Mouse (Mus musculus) neural tube, embryonic 13.5 days (tissue): ENCODE data around the gene Pwwp2a. TPM values are rescaled to one million over a fixed set of nuclear protein-coding genes. Genes with fewer than 3 reads are reported as not detected.
A peak's percentile ranks its signal among the peaks of the same experiment; 100 is the strongest.

ENCODE experiments used
- ATAC-seq: fragments of 200-750 bp; cut with Nextera tagmentation; 2 replicates; pipeline ENCODE4 v1.8.0; 2017; ENCODE audit warnings: low read depth, mild to moderate bottlenecking, moderate TSS enrichment, moderate library complexity
- H3K27ac ChIP-seq: fragments of 300-500 bp; sonication (generic); replicated peaks from 2 replicates; pipeline ENCODE4 v1.5.1; 2015; ENCODE audit warnings: moderate library complexity, mild to moderate bottlenecking, inconsistent platforms
- H3K27me3 ChIP-seq: fragments of 300-500 bp; sonication (generic); 2 replicates; pipeline ENCODE4 v1.6.1; 2015; ENCODE audit warnings: mild to moderate bottlenecking, inconsistent platforms
- H3K36me3 ChIP-seq: fragments of 300-500 bp; sonication (generic); 2 replicates; pipeline ENCODE4 v1.6.1; 2015; ENCODE audit warnings: mild to moderate bottlenecking, inconsistent platforms
- H3K4me1 ChIP-seq: fragments of 300-500 bp; sonication (generic); replicated peaks from 2 replicates; pipeline ENCODE4 v1.6.1; 2015; ENCODE audit warnings: inconsistent platforms
- H3K4me2 ChIP-seq: fragments of 300-500 bp; sonication (generic); 2 replicates; pipeline ENCODE4 v1.6.1; 2015; ENCODE audit warnings: inconsistent platforms, mild to moderate bottlenecking, moderate library complexity
- H3K4me3 ChIP-seq: fragments of 300-500 bp; sonication (generic); 2 replicates; pipeline ENCODE4 v1.5.1; 2015; ENCODE audit warnings: mild to moderate bottlenecking, inconsistent platforms
- H3K9ac ChIP-seq: fragments of 300-500 bp; sonication (generic); 2 replicates; pipeline ENCODE4 v1.6.1; 2015; ENCODE audit warnings: moderate library complexity, mild to moderate bottlenecking, inconsistent platforms
- H3K9me3 ChIP-seq: fragments of 300-500 bp; sonication (generic); 2 replicates; pipeline ENCODE4 v1.6.1; 2016; ENCODE audit warnings: inconsistent platforms
- WGBS: fragments of 180-500 bp; shearing (Covaris S2); methylation state at CpG from one replicate; pipeline ENCODE4 v1.1.7; 2015; 5-methylcytosine and 5-hydroxymethylcytosine counted together
- polyA plus RNA-seq: library from polyadenylated mRNA; unstranded; fragments of >200 nt; fragmentation: Nextera tagmentation; extraction: Ambion mirVana; gene quantifications from 2 replicates; pipeline ENCODE4 v1.2.1, GENCODE M21; 2015

Pwwp2a gene
- polyA plus RNA-seq, 1 experiment from 2014 or later = 35.1 TPM

DNA sequence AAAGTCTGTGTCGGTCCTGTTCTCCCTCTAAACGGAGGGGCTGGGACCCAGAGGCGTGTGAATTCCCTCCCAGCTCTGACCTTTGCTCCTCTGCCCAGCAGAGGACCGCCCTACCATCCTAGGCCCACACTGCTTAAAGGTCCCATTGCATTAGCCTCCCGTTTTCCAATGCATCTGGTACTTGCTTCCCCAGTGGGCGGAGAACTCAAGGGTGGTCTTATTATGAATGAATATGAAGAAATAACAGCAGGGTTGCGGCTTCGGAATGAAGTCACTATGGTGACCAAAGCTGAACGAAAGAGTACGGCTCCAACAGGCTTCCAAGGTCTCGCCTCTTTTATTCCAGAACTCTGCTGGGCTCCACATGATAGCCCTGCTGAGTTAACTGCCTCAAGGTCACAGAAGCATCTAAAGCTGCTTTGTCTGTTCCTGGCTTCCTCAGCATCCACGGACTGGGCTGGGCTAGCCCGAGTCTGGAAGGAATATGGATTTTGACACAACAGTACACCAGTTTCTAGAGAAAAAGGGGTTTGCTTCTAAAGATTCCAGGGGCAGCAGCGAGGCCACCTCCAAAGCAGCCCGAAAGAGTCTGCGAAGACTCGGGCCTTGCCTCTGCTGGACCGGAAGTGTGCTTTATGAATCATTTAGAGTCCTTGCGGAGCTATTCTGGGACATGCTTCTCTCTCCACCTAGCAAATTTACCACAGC, 14.6 kb upstream of the Pwwp2a start:
- Histone ChIP-seq H3K4me2 (no peak overlapping the region), H3K9ac (no peak overlapping the region), H3K4me3 (no peak overlapping the region), H3K9me3 (no peaks in the 10 kb centered on the region), H3K27me3 (no peaks in the 10 kb centered on the region), H3K27ac (peak overlapping the region; percentile 2; the same call in 1 of the 2 replicates), H3K36me3 (no peaks in the 10 kb centered on the region), H3K4me1 (peaks cover 13% of the 10 kb centered on the region)
- WGBS = 45% methylated on average over 19 of the region's 19 CpGs
- ATAC-seq = peak; percentile 36; the same call in 1 of the 2 replicates

DNA sequence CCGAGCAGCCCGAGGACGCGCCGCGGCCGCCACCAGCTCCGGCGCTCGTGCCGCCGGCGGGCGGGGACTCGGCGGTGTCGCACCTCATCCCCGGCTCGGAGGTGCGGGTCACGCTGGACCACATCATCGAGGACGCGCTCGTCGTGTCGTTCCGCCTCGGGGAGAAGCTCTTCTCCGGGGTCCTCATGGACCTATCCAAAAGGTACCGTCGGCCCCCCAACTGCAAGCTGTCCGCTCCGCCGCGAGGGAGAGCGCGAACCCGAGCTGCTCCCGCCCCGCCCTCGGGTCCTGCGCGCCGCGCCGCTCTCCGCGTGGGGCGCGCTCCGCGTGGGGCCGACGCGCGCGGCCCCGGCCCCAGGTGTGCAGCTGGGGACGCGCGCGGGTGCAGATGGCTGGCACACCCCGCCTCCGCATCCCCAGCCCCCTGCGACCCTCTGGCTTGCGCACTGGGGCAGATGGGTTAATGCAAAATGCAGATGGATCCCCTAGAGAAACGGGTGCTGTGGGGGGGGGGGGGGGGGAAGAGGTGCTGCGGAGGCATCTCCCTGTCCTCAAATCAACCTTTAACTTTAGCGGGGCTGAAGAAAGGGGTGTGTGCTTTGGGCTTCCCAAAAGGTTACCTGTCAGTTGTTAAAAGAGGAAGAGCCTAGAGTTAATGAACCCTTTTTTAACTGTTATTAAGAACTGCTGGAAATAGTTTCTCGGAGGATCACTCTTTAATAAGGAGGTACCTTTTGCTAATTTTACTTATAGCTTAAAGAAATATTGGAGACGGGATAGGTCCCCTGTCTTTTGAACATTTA, 818 bp downstream of the Pwwp2a start:
- Histone ChIP-seq H3K27ac (peak overlapping the region; percentile 98), H3K9me3 (no peaks in the 10 kb centered on the region), H3K36me3 (peaks cover 12% of the 10 kb centered on the region), H3K4me3 (peak overlapping the region; percentile 90), H3K4me1 (peaks cover 42% of the 10 kb centered on the region), H3K4me2 (peak overlapping the region; percentile 71), H3K27me3 (no peaks in the 10 kb centered on the region), H3K9ac (peak overlapping the region; percentile 98)
- ATAC-seq = peak; percentile 66
- 1% methylated on average over 57 of the region's 72 CpGs for WGBS

DNA sequence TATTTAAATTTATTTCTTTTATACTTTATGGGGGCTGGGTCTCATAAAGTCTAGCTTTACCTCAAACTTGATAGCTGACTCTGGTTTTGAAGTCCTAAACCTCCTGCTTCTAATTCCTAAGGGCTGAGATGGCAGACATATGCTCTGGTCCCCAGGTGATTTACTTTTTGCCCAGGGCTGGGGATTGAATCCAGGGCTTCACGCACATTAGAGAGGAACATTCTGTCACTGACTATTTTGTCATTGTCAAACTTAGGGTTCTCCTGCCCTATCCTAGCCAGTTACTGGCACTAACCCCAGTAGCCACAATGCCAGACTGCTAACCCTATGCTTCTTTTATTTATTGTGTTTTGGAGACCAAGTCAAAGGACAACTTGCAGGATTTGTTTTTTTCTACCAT, 7.1 kb downstream of the Pwwp2a start:
- Histone ChIP-seq H3K4me3 (no peak overlapping the region), H3K36me3 (peaks cover 66% of the 10 kb centered on the region), H3K9me3 (no peaks in the 10 kb centered on the region), H3K27me3 (no peaks in the 10 kb centered on the region), H3K4me1 (peaks cover 22% of the 10 kb centered on the region), H3K4me2 (no peak overlapping the region), H3K27ac (no peak overlapping the region), H3K9ac (no peak overlapping the region)
- 70% methylated on average over 1 of the region's 1 CpGs for WGBS
- no peak for ATAC-seq

DNA sequence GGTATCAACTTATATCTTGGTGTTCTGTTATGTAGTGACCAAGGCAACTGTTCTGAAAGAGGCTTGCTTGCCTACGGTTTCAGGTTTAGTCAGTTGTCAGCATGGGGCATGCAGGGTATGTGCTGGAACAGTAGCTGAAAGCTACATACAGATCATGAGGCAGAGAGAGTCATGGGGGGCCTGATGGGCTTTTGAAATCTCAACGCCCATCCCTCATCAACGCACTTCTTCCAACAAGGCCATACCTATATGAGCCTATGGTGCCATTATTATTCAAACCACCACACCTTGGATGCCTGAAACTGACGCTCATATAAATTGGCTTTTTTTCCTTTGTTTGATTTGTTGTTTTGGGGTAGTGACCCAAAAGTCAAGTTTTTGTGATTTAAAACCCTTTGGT, 14.8 kb downstream of the Pwwp2a start:
- Histone ChIP-seq H3K9me3 (no peaks in the 10 kb centered on the region), H3K27ac (no peak overlapping the region), H3K9ac (no peak overlapping the region), H3K4me1 (0 out of 2 replicates have a peak, but pooled peaks cover 5% of the 10 kb centered on the region), H3K4me2 (no peak overlapping the region), H3K27me3 (no peaks in the 10 kb centered on the region), H3K36me3 (peaks cover 52% of the 10 kb centered on the region), H3K4me3 (no peak overlapping the region)
- no peak for ATAC-seq
- WGBS = 80% methylated on average over 4 of the region's 4 CpGs

DNA sequence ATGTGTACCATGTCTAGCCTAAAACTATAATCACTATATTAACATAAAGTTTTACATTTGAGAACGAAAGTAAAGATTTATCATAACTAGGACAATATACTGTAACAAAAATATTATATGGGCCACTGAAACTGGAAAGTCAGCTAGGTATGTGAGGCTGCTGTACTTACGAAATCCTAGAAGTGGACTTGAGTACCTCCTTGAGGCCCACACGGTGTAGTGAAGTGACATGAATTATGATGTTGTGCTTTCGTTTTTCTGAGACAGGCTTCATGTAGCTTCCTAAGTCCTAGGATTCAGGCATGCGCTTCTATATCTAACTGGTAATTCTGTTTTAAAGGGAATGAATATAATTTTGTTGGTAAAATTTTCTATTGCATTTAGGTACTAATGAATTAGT, 16.8 kb downstream of the Pwwp2a start:
- no peak for ATAC-seq
- H3K36me3 ChIP-seq = peaks cover 33% of the 10 kb centered on the region
- WGBS = 78% methylated on average over 5 of the region's 5 CpGs

DNA sequence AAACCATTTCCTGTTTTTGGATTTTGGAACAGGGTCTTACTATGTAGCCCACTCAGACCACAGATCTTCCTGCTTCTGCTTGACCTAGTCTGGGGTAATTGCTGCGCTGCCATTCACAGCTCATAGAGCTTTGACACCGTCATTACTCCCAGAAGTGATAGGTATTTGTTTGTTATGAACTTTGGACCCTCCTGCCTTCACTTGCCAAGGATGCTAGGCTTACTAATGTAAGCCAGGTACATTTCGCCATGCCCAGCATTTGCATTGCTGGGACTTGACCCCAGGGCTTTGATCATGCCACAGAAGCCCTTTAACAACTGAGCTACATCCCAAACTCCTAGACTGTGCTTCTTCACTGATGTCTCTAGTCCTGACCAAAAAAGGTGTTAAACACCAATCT, 18.5 kb downstream of the Pwwp2a start:
- Histone ChIP-seq H3K9me3 (no peaks in the 10 kb centered on the region), H3K4me2 (no peak overlapping the region), H3K4me3 (no peak overlapping the region), H3K27ac (no peak overlapping the region), H3K4me1 (0 out of 2 replicates have a peak, but pooled peaks cover 5% of the 10 kb centered on the region), H3K27me3 (no peaks in the 10 kb centered on the region), H3K36me3 (peaks cover 32% of the 10 kb centered on the region), H3K9ac (no peak overlapping the region)
- no peak for ATAC-seq
- 96% methylated on average over 3 of the region's 3 CpGs for WGBS

More for the DNA sequence above, 16.8 kb downstream of the Pwwp2a start:
- H3K9ac ChIP-seq = no peak overlapping the region
- H3K4me2 ChIP-seq = no peak overlapping the region
- 0 out of 2 replicates have a peak, but pooled peaks cover 5% of the 10 kb centered on the region for H3K4me1 ChIP-seq
- no peak overlapping the region for H3K4me3 ChIP-seq
- H3K27me3 ChIP-seq = no peaks in the 10 kb centered on the region
- H3K9me3 ChIP-seq = no peaks in the 10 kb centered on the region
- H3K27ac ChIP-seq = no peak overlapping the region

DNA sequence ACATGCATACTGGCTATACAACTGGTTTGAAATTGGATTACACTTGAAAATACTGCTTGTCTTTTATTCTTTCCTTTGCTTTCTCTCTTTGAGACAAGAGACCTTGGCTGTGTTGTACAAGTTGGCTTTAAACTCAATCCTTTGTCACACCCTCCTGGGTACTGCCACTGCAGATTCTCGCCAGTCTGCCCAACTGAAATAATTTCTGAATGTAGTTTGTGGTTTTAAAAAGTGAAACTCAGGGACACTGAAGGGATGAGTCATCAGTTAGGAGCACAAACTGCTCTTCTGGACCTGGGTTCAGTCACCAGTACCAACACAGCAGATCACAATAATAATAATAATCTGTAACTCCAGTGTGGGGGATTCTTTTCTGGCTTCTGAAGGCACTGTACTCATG, 21.8 kb downstream of the Pwwp2a start:
- no peaks in the 10 kb centered on the region for H3K4me1 ChIP-seq
- H3K4me2 ChIP-seq = no peak overlapping the region
- H3K4me3 ChIP-seq = no peak overlapping the region
- no peak for ATAC-seq
- H3K36me3 ChIP-seq = peaks cover 36% of the 10 kb centered on the region
- no peaks in the 10 kb centered on the region for H3K27me3 ChIP-seq
- no peaks in the 10 kb centered on the region for H3K9me3 ChIP-seq
- no peak overlapping the region for H3K27ac ChIP-seq
- no peak overlapping the region for H3K9ac ChIP-seq
- WGBS = 84% methylated on average over 1 of the region's 1 CpGs

DNA sequence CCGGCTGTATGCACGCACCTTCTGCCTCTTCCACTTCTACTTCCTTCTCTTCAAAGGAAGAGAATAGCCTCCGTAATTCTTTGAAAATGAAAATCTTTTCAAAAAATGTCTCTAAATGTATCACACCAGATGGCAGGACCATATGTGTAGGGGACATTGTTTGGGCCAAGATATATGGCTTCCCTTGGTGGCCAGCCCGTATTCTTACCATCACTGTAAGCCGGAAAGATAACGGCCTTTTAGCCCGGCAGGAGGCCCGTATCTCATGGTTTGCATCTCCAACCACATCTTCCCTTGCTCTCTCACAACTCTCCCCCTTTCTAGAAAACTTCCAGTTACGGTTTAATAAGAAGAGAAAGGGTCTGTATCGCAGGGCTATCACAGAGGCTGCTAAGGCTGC, 24.0 kb downstream of the Pwwp2a start:
- no peaks in the 10 kb centered on the region for H3K4me1 ChIP-seq
- no peaks in the 10 kb centered on the region for H3K9me3 ChIP-seq
- no peak overlapping the region for H3K9ac ChIP-seq
- no peak overlapping the region for H3K27ac ChIP-seq
- H3K36me3 ChIP-seq = peaks cover 27% of the 10 kb centered on the region
- H3K27me3 ChIP-seq = no peaks in the 10 kb centered on the region
- 69% methylated on average over 10 of the region's 10 CpGs for WGBS
- no peak overlapping the region for H3K4me3 ChIP-seq
- H3K4me2 ChIP-seq = no peak overlapping the region
- ATAC-seq = no peak

DNA sequence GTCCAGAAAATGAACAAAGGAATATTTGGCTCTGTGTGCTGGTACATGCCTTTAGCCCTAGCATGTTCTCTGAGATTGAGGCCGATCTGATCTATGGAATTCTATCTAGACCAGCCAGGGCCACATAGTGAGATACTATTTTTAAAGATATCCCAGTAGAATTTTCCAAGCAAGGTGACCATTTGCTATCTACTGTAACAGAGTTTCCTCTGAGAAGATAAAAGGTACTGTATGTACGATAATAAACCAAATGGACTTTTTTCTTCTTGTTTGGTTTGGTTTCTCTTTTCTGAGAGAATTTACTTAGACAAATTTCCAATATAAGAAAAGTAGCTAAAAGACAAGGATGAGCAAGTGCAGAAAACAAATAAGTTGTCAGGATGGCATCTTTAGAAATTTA, 26.6 kb downstream of the Pwwp2a start:
- peaks cover 25% of the 10 kb centered on the region for H3K36me3 ChIP-seq
- H3K4me3 ChIP-seq = no peak overlapping the region
- H3K27me3 ChIP-seq = no peaks in the 10 kb centered on the region
- H3K4me2 ChIP-seq = no peak overlapping the region
- H3K9ac ChIP-seq = no peak overlapping the region
- H3K27ac ChIP-seq = no peak overlapping the region
- no peaks in the 10 kb centered on the region for H3K4me1 ChIP-seq
- 95% methylated on average over 2 of the region's 2 CpGs for WGBS
- no peak for ATAC-seq
- H3K9me3 ChIP-seq = no peaks in the 10 kb centered on the region

DNA sequence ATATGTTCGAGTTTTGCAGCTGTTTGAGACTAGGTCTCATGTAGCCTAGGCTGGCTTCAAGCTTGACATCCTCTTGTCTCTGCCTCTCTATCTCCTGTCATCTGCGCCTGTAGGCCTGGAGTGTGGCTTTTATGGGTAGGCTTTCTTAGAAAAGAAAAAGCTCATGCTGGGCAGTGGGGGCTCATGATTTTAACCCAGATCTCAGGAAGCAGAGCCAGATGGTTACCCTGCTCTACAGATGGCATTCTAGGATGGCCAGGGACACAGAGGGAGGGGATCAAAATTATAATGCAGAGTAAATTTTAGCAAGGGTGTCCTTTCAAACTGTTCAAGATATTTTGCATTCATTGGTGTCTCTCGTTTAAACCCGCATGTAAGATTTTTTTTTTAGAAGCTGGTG, 30.4 kb downstream of the Pwwp2a start:
- no peaks in the 10 kb centered on the region for H3K27me3 ChIP-seq
- H3K9ac ChIP-seq = no peak overlapping the region
- no peak overlapping the region for H3K4me2 ChIP-seq
- ATAC-seq = no peak
- H3K27ac ChIP-seq = no peak overlapping the region
- H3K36me3 ChIP-seq = peaks cover 19% of the 10 kb centered on the region
- H3K4me1 ChIP-seq = no peaks in the 10 kb centered on the region
- 93% methylated on average over 4 of the region's 4 CpGs for WGBS
- no peak overlapping the region for H3K4me3 ChIP-seq
- no peaks in the 10 kb centered on the region for H3K9me3 ChIP-seq

DNA sequence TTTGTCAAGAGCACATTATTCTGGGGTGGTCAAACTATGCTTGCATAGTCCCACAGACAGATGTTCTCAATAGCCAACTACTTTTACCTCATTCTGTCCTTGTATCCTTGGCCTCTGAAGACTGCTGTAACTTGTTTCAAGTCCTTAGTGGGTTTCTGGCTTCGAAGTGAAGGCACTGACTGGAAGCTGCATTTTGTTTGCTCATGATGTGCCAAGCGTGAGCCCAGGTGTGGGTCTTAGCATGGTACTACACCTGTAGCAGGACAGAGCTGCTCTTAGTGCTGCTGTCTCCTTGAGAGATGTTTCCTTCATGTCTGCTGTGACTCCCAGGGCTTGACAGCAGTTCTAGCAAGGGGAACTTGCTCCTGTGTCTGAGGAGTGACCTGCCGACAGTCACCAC, 41.6 kb downstream of the Pwwp2a start:
- no peak for ATAC-seq
- Histone ChIP-seq H3K27me3 (no peaks in the 10 kb centered on the region), H3K36me3 (peaks cover 44% of the 10 kb centered on the region), H3K4me3 (no peak overlapping the region), H3K4me1 (no peaks in the 10 kb centered on the region), H3K4me2 (no peak overlapping the region), H3K27ac (no peak overlapping the region), H3K9ac (no peak overlapping the region), H3K9me3 (no peaks in the 10 kb centered on the region)
- WGBS = 88% methylated on average over 3 of the region's 3 CpGs

DNA sequence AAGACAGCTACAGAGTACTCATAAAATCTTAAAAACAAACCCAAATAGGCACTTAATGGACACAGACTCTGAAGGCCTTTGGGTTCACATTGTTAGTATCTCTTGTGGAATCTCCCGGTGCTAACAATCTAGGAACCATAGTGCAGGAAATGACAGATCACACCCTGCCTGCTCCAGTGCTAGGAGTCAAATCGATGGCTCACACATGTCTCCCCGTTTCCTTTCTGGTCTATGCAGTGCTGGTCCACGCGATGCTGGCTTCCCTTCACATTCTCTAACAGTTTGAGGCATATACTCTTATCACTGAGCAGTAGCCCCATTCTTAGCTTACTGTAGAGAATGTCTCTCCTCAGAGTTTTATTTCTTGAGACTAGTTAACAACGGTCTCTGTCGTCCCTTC, 46.0 kb downstream of the Pwwp2a start:
- peaks cover 56% of the 10 kb centered on the region for H3K36me3 ChIP-seq
- whole genome bisulfite sequencing = 83% methylated on average over 7 of the region's 7 CpGs

More for the DNA sequence above, 46.0 kb downstream of the Pwwp2a start:
- no peak for ATAC-seq
- no peak overlapping the region for H3K27ac ChIP-seq
- H3K4me3 ChIP-seq = no peak overlapping the region
- H3K9ac ChIP-seq = no peak overlapping the region
- no peaks in the 10 kb centered on the region for H3K4me1 ChIP-seq
- no peaks in the 10 kb centered on the region for H3K27me3 ChIP-seq
- H3K9me3 ChIP-seq = no peaks in the 10 kb centered on the region
- no peak overlapping the region for H3K4me2 ChIP-seq
